Mouse (Mus musculus): ENCODE results near the gene Tmem163. TPM values are rescaled to one million over a fixed set of nuclear protein-coding genes. Genes with fewer than 3 reads are reported as not detected.

The Tmem163 gene
- polyA plus RNA-seq, 1 experiment, result 31.6 TPM

GRCm38 (mm10) chr1:127576563-127576962, 102.8 kb downstream of the Tmem163 start:
- TF ChIP-seq POLR2A (IDR thresholded peaks at IDR 0.05; ENCODE audit: extremely low read depth, insufficient read depth, low read length) (no peak), CTCF (IDR thresholded peaks at IDR 0.05; ENCODE audit: extremely low read depth, insufficient read depth, low read length) (no peak)
- no peak overlapping the region for H3K4me3 ChIP-seq (ENCODE audit: insufficient read depth, low read length)
- H3K27ac ChIP-seq (ENCODE audit: insufficient read depth, low read length), result no peak overlapping the region
- 0 out of 2 replicates have a peak, but pooled peaks cover 1% of the 10 kb centered on the region for H3K4me1 ChIP-seq (ENCODE audit: control insufficient read depth, insufficient read depth, low read length)

GRCm38 (mm10) chr1:127576143-127576542, 103.2 kb downstream of the Tmem163 start:
- no peak overlapping the region for H3K27ac ChIP-seq (ENCODE audit: insufficient read depth, low read length)
- H3K4me3 ChIP-seq (ENCODE audit: insufficient read depth, low read length), result no peak overlapping the region
- H3K4me1 ChIP-seq (ENCODE audit: control insufficient read depth, insufficient read depth, low read length), result 0 out of 2 replicates have a peak, but pooled peaks cover 1% of the 10 kb centered on the region
- no peak for TF ChIP-seq CTCF (IDR thresholded peaks at IDR 0.05; ENCODE audit: extremely low read depth, insufficient read depth, low read length)
- no peak for TF ChIP-seq POLR2A (IDR thresholded peaks at IDR 0.05; ENCODE audit: extremely low read depth, insufficient read depth, low read length)

GRCm38 (mm10) chr1:127575692-127576091, 103.7 kb downstream of the Tmem163 start:
- Histone ChIP-seq H3K4me3 (ENCODE audit: insufficient read depth, low read length) (no peak overlapping the region), H3K4me1 (ENCODE audit: control insufficient read depth, insufficient read depth, low read length) (0 out of 2 replicates have a peak, but pooled peaks cover 1% of the 10 kb centered on the region), H3K27ac (ENCODE audit: insufficient read depth, low read length) (no peak overlapping the region)
- TF ChIP-seq CTCF (IDR thresholded peaks at IDR 0.05; ENCODE audit: extremely low read depth, insufficient read depth, low read length), result no peak
- TF ChIP-seq POLR2A (IDR thresholded peaks at IDR 0.05; ENCODE audit: extremely low read depth, insufficient read depth, low read length), result no peak

DNA sequence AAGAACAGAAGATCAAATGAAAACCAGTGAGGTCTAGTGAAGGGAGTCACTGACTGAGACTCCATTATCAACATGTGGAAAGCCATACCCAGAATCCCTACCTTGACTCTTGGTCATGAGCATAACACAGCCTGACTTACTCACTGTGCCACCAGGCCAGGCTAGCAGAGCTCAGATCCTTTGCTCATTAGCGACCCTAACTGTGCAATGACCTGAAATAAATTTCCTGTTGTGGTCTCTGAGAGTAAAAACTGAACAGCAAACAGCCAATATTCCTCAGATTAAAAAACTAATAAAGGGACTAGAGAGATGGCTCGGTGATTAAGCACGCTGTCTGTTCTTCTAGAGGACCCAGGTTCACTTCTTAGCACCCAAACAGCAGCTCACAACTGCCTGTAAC, 106.2 kb downstream of the Tmem163 start:
- Histone ChIP-seq H3K4me3 (ENCODE audit: insufficient read depth, low read length) (no peak overlapping the region), H3K27ac (ENCODE audit: insufficient read depth, low read length) (no peak overlapping the region), H3K4me1 (ENCODE audit: control insufficient read depth, insufficient read depth, low read length) (0 out of 2 replicates have a peak, but pooled peaks cover 1% of the 10 kb centered on the region)
- TF ChIP-seq CTCF (IDR thresholded peaks at IDR 0.05; ENCODE audit: extremely low read depth, insufficient read depth, low read length), result no peak
- TF ChIP-seq POLR2A (IDR thresholded peaks at IDR 0.05; ENCODE audit: extremely low read depth, insufficient read depth, low read length), result no peak

GRCm38 (mm10) chr1:127568641-127569040, 110.7 kb downstream of the Tmem163 start:
- no peak overlapping the region for H3K27ac ChIP-seq (ENCODE audit: insufficient read depth, low read length)
- TF ChIP-seq POLR2A (IDR thresholded peaks at IDR 0.05; ENCODE audit: extremely low read depth, insufficient read depth, low read length) (no peak), CTCF (IDR thresholded peaks at IDR 0.05; ENCODE audit: extremely low read depth, insufficient read depth, low read length) (no peak)

GRCm38 (mm10) chr1:127556486-127556845, 122.9 kb downstream of the Tmem163 start:
- TF ChIP-seq POLR2A (IDR thresholded peaks at IDR 0.05; ENCODE audit: extremely low read depth, insufficient read depth, low read length), result no peak
- Histone ChIP-seq H3K4me1 (ENCODE audit: control insufficient read depth, insufficient read depth, low read length) (no peaks in the 10 kb centered on the region), H3K27ac (ENCODE audit: insufficient read depth, low read length) (no peak overlapping the region), H3K4me3 (ENCODE audit: insufficient read depth, low read length) (no peak overlapping the region)

More at GRCm38 (mm10) chr1:127568641-127569040, 110.7 kb downstream of the Tmem163 start:
- H3K4me3 ChIP-seq (ENCODE audit: insufficient read depth, low read length), result no peak overlapping the region
- H3K4me1 ChIP-seq (ENCODE audit: control insufficient read depth, insufficient read depth, low read length), result no peaks in the 10 kb centered on the region

DNA sequence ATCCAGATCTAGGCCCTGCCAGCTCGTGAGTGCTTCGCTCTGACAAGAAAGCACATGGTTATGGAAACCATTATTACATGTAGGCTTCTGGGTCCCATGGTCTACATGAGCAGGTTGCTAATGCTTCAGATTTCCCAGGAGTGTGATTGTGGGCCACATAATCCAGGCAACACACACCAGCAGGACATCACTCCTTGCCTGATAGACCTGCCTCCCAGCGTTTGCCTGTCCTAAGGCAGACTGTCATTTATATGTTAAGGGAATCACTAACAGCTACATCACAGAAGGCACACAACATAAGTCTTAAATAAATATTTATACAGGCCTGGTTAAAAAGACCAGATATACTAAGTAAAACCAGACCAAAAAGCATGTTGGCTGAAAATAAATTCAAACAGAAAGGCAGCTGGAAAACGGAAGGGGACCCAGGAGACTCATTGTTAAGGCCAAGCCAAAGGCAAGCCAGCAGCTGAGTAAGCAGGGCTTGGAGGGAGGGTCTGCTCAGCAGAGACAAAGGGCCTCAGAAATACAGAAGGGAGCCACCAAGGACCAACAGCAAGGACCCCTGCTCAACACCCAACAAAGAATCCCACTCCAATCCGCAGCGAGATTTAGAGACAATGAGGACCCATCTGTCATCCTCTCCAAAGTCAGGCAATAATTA, 123.4 kb downstream of the Tmem163 start:
- Histone ChIP-seq H3K27ac (ENCODE audit: insufficient read depth, low read length) (no peak overlapping the region), H3K4me1 (ENCODE audit: control insufficient read depth, insufficient read depth, low read length) (no peaks in the 10 kb centered on the region)
- no peak for TF ChIP-seq CTCF (IDR thresholded peaks at IDR 0.05; ENCODE audit: extremely low read depth, insufficient read depth, low read length)
- TF ChIP-seq POLR2A (IDR thresholded peaks at IDR 0.05; ENCODE audit: extremely low read depth, insufficient read depth, low read length), result no peak

GRCm38 (mm10) chr1:127548078-127548477, 131.3 kb downstream of the Tmem163 start:
- Histone ChIP-seq H3K27ac (ENCODE audit: insufficient read depth, low read length) (no peak overlapping the region), H3K4me3 (ENCODE audit: insufficient read depth, low read length) (no peak overlapping the region), H3K4me1 (ENCODE audit: control insufficient read depth, insufficient read depth, low read length) (no peaks in the 10 kb centered on the region)
- TF ChIP-seq POLR2A (IDR thresholded peaks at IDR 0.05; ENCODE audit: extremely low read depth, insufficient read depth, low read length) (no peak), CTCF (IDR thresholded peaks at IDR 0.05; ENCODE audit: extremely low read depth, insufficient read depth, low read length) (no peak)

More for the DNA sequence above, 123.4 kb downstream of the Tmem163 start:
- H3K4me3 ChIP-seq (ENCODE audit: insufficient read depth, low read length), result no peak overlapping the region

- Histone ChIP-seq H3K4me3 (ENCODE audit: insufficient read depth, low read length) (no peak overlapping the region), H3K27ac (ENCODE audit: insufficient read depth, low read length) (no peak overlapping the region), H3K4me1 (ENCODE audit: control insufficient read depth, insufficient read depth, low read length) (no peaks in the 10 kb centered on the region)
- TF ChIP-seq POLR2A (IDR thresholded peaks at IDR 0.05; ENCODE audit: extremely low read depth, insufficient read depth, low read length) (no peak), CTCF (IDR thresholded peaks at IDR 0.05; ENCODE audit: extremely low read depth, insufficient read depth, low read length) (no peak)
Measured at GRCm38 (mm10) chr1:127542756-127543155, 136.6 kb downstream of the Tmem163 start.

GRCm38 (mm10) chr1:127541931-127542330, 137.4 kb downstream of the Tmem163 start:
- Histone ChIP-seq H3K27ac (ENCODE audit: insufficient read depth, low read length) (no peak overlapping the region), H3K4me3 (ENCODE audit: insufficient read depth, low read length) (no peak overlapping the region), H3K4me1 (ENCODE audit: control insufficient read depth, insufficient read depth, low read length) (peaks cover under 1% of the 10 kb centered on the region; the same call in 1 of the 2 replicates)
- TF ChIP-seq POLR2A (IDR thresholded peaks at IDR 0.05; ENCODE audit: extremely low read depth, insufficient read depth, low read length) (no peak), CTCF (IDR thresholded peaks at IDR 0.05; ENCODE audit: extremely low read depth, insufficient read depth, low read length) (no peak)
